Mouse (Mus musculus): Measurements from ENCODE around the gene Csnk2b.
A peak's percentile ranks its signal among the peaks of the same experiment; 100 is the strongest.

Gene Csnk2b

GRCm38 (mm10) chr17:35121871-35122303 is at the start of gene Csnk2b:
Csnk2b (minus strand) TSS chr17:35122053.
- DNase-seq, result peak; percentile 69

- no peak for DNase-seq
Measured at GRCm38 (mm10) chr17:35168541-35169207, 46.8 kb upstream of the Csnk2b start.

GRCm38 (mm10) chr17:35167794-35168193 is 45.9 kb upstream of the Csnk2b start:
- no peak for DNase-seq

GRCm38 (mm10) chr17:35166352-35167035 is 44.6 kb upstream of the Csnk2b start:
- peak; percentile 60 for DNase-seq

GRCm38 (mm10) chr17:35165451-35166155 is 43.8 kb upstream of the Csnk2b start:
- no peak for DNase-seq

GRCm38 (mm10) chr17:35164568-35165450 is 43.0 kb upstream of the Csnk2b start, which contains the start of gene Prrc2a:
Prrc2a (minus strand) TSS chr17:35164897.
- DNase-seq, result peak; percentile 99

- DNase-seq, result peak; percentile 50
Measured at GRCm38 (mm10) chr17:35164218-35164567, 42.3 kb upstream of the Csnk2b start.

GRCm38 (mm10) chr17:35163326-35164081 is 41.7 kb upstream of the Csnk2b start:
- no peak for DNase-seq

GRCm38 (mm10) chr17:35162730-35163129 is 40.9 kb upstream of the Csnk2b start:
- DNase-seq, result no peak

- DNase-seq, result no peak
Measured at GRCm38 (mm10) chr17:35162121-35162520, 40.3 kb upstream of the Csnk2b start.

GRCm38 (mm10) chr17:35161421-35161820 is 39.6 kb upstream of the Csnk2b start:
- DNase-seq, result no peak

- DNase-seq, result no peak
Measured at GRCm38 (mm10) chr17:35159638-35160037, 37.8 kb upstream of the Csnk2b start.

GRCm38 (mm10) chr17:35158850-35159593 is 37.2 kb upstream of the Csnk2b start:
- no peak for DNase-seq

- DNase-seq, result no peak
Measured at GRCm38 (mm10) chr17:35157661-35158175, 35.9 kb upstream of the Csnk2b start.

- DNase-seq, result no peak
Measured at GRCm38 (mm10) chr17:35157254-35157653, 35.4 kb upstream of the Csnk2b start.

- no peak for DNase-seq
Measured at GRCm38 (mm10) chr17:35156461-35157200, 34.8 kb upstream of the Csnk2b start.

GRCm38 (mm10) chr17:35155451-35155850 is 33.6 kb upstream of the Csnk2b start:
- no peak for DNase-seq

- no peak for DNase-seq
Measured at GRCm38 (mm10) chr17:35154616-35155015, 32.8 kb upstream of the Csnk2b start.

- no peak for DNase-seq
Measured at GRCm38 (mm10) chr17:35153931-35154330, 32.1 kb upstream of the Csnk2b start.

- DNase-seq, result no peak
Measured at GRCm38 (mm10) chr17:35153077-35153476, 31.2 kb upstream of the Csnk2b start.
